Mouse (Mus musculus) left cerebral cortex, adult 11 months (tissue): ENCODE measurements around the gene Zfp772.
"Not testable (repeated sequence)": the region's sequence is repeated elsewhere in the genome, so short reads cannot be mapped to it uniquely, and the experiment has no call there.

Experiments used
- DNase-seq: peaks from one replicate; pipeline ENCODE4 v3.0.0; 2022; ENCODE audit warnings: low spot score

Zfp772 gene

GRCm38 (mm10) chr7:7209313-7210151 lies at the start of gene Zfp772:
Gene Zfp772 (minus strand): TSS chr7:7209998.
- DNase-seq = peak; percentile 44

GRCm38 (mm10) chr7:7247228-7247627 lies 37.4 kb upstream of the Zfp772 start, which contains the start of gene Vmn2r29:
Gene Vmn2r29 (minus strand): TSS chr7:7247328.
- DNase-seq = not testable (repeated sequence)

DNA sequence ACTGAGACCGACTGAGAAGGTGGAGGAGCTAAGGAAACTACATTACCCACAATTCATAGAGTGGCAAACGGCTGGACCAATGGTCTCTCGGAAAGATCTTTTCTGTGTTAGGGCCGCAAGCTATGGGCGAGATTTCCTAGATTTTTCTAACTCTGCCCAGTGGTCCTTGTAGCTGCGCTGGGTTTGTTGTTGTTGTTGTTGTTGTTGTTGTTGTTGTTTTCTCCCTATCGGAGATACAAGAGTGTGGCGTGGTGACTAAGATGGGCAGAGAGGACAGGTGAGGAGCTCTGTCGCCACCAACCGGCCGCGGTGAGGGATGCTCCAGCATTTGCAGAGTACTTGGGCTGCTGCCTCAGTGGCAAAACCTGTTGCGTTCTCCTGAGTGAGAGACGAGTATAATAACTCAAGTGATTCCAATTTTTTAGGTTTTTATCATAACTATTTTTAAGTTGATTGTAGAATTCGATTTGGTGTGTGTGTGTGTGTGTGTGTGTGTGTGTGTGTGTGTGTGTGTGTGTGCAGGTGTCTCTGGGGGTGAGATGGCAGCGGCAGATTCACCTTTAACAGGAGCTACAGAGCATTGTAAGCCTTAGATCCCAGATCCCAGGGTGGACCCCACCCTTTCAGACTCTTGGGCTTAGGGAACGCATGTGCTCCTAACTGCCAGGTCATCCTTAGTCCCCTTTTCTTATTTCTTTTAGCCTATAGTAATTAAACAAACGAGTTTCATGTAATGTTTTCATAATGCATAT lies 21.4 kb downstream of the Zfp772 start:
- DNase-seq = peak; percentile 59

GRCm38 (mm10) chr7:7187417-7188190 lies 22.2 kb downstream of the Zfp772 start:
- no peak for DNase-seq

GRCm38 (mm10) chr7:7185897-7186296 lies 23.9 kb downstream of the Zfp772 start:
- DNase-seq = no peak

DNA sequence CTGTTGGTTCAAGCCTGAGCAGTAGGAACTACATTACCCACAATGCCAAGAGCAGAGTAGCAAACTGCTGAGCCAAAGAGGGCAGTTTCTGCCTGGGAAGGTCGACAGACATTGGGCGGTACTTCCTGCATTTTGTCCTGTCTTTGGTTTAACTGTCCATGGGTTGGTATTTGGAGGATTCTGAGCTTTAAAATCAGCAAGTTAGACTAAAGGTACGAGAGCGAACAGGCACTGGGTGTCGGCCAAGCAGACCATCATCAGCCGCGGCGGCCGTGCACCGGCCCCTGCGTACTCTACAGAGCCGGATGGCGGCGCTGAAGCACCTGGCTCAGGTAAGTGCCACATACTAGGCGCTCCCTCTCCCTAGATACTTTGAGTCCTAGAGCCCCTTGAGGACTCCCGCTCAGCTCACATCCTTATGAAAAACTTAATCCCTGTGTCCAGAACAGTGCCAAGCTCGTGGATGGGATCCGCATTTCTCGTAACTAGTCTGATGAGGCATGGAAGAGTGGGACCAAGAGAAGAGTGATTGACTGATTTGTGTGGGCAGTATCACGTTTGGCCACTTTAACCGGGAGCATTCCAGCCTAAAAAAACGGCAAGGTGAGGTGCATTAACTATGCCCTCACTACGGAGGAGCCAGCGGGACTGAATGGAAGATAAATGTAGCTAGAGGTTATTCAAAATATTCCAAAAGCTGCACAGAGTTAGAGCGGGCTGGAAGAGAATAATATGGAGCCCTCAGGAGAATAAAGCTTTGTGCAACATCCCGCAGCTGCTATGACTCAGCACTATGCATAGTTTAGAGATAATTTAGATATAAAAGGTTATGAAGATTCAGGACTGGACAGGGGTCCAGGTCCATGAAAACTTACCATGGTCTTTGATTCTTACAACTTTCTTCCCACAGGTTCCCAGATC lies 38.3 kb downstream of the Zfp772 start, which contains the start of gene Zfp418:
TSS of gene Zfp418 (plus strand) at position 104 of the 921 bp plus-strand sequence.
- peak; percentile 59 for DNase-seq
